Mouse (Mus musculus) lung, adult 2 months (tissue): ENCODE data around the gene Foxi3. TPM values are rescaled to one million over a fixed set of nuclear protein-coding genes. Genes with fewer than 3 reads are reported as not detected.

ENCODE experiments used
- DNase-seq: peaks from one replicate; pipeline ENCODE4 v3.0.0; 2022
- H3K4me1 ChIP-seq: fragments of 200-500 bp; 2 replicates; pipeline ENCODE4 v1.6.1; 2011; ENCODE audit warnings: low read length; ENCODE audit not compliant: control insufficient read depth, insufficient read depth
- H3K4me3 ChIP-seq: fragments of 200-500 bp; replicated peaks from 2 replicates; pipeline ENCODE3; 2011; ENCODE audit warnings: low read depth, mild to moderate bottlenecking, control low read depth, low read length; ENCODE audit errors: extremely low read depth
- CTCF ChIP-seq: fragments of 200-500 bp; IDR thresholded peaks from 2 replicates; pipeline ENCODE4 v1.5.1; 2011; ENCODE audit warnings: mild to moderate bottlenecking, low read length, control low read depth; ENCODE audit not compliant: insufficient read depth
- POLR2A ChIP-seq: fragments of 200-500 bp; IDR thresholded peaks from 2 replicates; pipeline ENCODE4 v1.6.1; 2011; ENCODE audit warnings: low read depth, mild to moderate bottlenecking, control low read depth, low read length, borderline replicate concordance; ENCODE audit errors: extremely low read depth
- WGBS: fragments of 180-500 bp; shearing (Covaris S2); methylation state at CpG from one replicate; pipeline ENCODE4 v1.1.7; 2018; 5-methylcytosine and 5-hydroxymethylcytosine counted together
- polyA plus RNA-seq: library from polyadenylated mRNA; depleted of rRNA; stranded (reverse); fragments of >200 nt; gene quantifications from 2 replicates; pipeline ENCODE4 v1.2.3, GENCODE M21; 2012

The Foxi3 gene
- polyA plus RNA-seq, 1 experiment = not detected

DNA sequence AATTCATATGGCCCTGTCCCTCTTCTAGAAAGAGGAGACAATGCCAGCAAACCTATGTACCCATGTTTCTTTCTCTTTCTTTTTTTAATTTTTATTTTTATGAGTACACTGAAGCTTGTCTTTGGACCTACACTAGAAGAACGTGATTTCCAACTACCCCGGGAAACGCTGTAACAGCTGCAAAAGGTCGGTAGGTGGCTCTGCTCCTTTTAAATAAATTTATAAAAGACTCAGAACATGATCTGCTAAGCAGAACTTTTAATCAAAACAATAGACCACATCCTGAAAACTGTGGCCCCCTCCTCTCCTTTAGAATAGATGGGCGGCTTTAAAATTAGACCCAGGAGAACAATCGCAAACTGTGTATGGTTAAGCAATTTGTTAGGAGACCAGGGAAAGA, 2.3 kb upstream of the Foxi3 start:
- TF ChIP-seq CTCF (no peak), POLR2A (no peak)

DNA sequence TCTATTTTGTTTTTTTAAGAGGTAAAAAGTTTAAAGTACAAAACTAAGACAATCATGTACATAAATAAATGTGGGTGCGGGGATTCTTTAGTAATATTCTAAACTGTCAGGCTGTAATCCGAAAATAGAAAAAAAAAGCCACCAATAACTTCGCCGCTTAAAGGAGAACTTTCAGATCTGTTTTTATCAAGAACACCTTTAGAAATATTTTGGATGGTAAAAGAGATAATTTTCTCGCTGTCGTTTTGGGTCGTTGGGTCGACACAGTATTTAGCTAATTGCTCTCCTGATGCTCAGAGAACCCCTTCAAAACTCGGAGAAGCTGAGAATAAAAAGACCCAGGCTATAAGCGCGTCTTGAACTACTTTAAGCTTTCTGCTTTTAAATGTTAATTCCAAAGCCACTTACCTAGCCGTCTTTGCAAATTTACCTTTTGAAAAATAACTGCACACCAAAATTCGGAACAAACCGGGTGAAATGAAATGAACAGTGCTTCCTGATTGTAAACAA, 985 bp upstream of the Foxi3 start:
- H3K4me3 ChIP-seq = no peak overlapping the region
- DNase-seq = no peak
- no peaks in the 10 kb centered on the region; the same call in 1 of the 2 replicates for H3K4me1 ChIP-seq
- TF ChIP-seq CTCF (no peak), POLR2A (no peak)
- 7% methylated on average over 14 of the region's 14 CpGs for WGBS

More for the DNA sequence above, 2.3 kb upstream of the Foxi3 start:
- Histone ChIP-seq H3K4me3 (no peak overlapping the region), H3K4me1 (no peaks in the 10 kb centered on the region; the same call in 1 of the 2 replicates)
- DNase-seq = no peak
- WGBS = 11% methylated on average over 6 of the region's 6 CpGs

DNA sequence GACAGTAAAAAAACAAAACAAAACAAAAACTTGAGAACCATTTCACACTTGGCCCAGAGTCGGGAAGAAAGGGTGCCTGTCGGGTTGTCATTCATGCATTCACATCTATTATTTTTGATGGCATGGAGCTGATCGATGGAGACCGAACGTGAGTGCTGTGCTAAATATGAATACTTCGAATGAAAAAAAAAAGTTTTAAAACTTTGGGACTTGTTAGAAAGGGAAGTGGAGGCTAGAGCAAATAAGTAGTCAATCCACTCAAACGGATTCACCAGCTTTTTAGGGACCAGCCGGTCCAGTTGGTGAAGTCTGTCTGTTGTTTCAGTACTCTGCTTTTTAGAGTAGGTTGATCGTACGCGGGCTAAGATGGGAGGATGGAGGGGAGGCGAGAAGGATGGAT, 490 bp upstream of the Foxi3 start:
- 5% methylated on average over 12 of the region's 12 CpGs for WGBS
- no peak for TF ChIP-seq POLR2A
- TF ChIP-seq CTCF = no peak
- H3K4me1 ChIP-seq = no peaks in the 10 kb centered on the region; the same call in 1 of the 2 replicates
- H3K4me3 ChIP-seq = no peak overlapping the region
- DNase-seq = no peak

DNA sequence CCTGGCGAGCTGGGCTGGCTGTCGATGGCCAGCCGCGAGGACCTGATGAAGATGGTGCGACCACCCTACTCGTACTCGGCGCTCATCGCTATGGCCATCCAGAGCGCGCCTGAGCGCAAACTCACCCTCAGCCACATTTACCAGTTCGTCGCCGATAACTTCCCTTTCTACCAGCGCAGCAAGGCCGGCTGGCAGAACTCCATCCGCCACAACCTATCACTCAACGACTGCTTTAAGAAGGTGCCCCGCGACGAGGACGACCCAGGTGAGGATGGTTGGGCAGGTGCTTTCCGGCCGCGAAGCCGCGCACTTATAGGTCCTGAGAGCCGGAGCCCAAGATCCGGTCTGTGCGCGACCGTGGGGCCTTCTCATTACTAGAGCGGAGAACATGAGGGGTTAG, 605 bp downstream of the Foxi3 start:
- WGBS = 2% methylated on average over 34 of the region's 34 CpGs
- Histone ChIP-seq H3K4me1 (no peaks in the 10 kb centered on the region; the same call in 1 of the 2 replicates), H3K4me3 (no peak overlapping the region)
- TF ChIP-seq CTCF (no peak), POLR2A (no peak)
- DNase-seq = peak; percentile 5

DNA sequence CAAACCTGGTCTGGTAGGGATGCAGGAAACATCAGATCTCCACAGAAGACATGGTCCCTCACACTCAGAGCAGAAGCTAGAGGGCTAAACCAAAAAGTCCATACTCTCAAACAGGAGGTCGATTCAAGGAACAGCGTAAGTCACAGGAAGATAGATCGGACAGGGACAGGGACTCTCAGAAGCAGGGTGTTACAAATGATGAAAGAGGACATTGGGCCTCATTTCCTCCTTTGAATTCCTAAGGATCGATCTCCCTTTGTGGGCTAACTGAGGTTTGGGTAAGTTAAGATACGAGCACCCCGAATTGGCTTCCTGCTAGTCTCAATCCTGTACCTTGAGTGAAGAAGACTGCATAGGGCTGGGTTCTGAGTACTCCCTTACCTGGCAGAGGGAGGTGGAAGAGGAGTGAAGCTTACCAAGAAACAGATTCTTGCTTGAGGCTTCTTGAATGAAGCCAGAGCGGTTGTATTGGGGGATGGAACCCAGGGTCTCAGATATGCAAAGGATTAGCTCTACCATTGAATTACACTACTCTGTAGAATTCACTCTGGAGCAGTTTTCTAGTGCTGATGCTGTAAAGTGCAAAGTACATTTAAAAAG, 1.1 kb downstream of the Foxi3 start:
- DNase-seq = no peak
- 19% methylated on average over 7 of the region's 7 CpGs for WGBS
- Histone ChIP-seq H3K4me3 (no peak overlapping the region), H3K4me1 (no peaks in the 10 kb centered on the region; the same call in 1 of the 2 replicates)
- TF ChIP-seq CTCF (no peak), POLR2A (no peak)

DNA sequence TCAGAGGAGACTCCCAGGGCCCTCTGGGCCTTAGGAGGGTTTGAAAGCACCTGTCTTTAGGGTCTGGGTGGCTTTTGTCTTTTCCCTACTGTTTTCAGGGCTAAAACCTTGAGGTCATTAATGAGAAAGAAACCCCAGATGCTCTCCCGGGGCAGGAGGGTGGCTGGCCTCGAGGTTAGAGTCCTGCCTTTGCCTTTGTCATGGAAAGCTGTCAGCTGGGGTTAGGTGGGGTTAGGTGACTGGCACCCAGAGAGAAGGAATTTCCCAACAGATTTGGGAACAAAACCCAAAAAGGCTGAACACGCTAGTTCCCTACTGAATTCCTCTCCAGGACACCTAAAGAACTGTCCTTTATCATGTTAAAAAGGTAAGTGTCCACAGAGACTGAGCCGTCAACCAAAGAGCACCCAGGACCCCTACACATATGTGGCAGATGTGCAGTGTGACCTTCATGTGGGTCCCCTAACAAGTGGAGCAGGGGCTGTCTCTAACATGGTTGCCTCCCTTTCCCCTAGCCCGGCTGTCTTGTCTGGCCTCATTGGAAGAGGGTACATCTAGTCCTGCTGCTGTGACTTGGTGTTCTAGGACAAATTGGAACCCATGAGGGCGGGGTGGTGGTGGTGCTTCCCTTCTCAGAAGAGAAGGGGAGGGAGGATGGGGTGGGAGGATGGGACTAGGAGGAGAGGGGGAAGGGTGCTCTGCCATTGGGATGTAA, 7.9 kb downstream of the Foxi3 start:
- no peak for DNase-seq
- no peak for TF ChIP-seq CTCF
- TF ChIP-seq POLR2A = no peak
- 55% methylated on average over 6 of the region's 6 CpGs for WGBS

DNA sequence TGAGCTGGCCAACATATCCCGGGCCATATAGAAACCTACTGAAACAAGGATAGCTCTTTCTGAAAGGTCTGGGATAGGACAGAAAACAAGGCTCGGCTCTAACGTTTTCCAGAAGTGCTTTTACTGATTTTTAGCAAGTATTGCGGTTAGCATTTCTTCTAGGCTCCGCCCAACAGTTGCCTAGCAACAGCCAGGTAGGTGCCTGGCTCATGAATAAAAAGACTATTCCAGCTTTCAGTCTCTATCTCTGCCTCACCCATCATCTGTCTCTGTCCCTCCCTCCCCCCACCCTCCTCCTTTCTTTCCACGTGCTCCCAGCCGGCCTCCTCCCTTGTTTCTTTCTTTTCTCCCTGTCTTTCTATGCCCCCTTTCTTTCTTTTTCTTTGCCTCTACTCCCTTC, 9.4 kb downstream of the Foxi3 start:
- WGBS = 27% methylated on average over 7 of the region's 7 CpGs
- TF ChIP-seq POLR2A (no peak), CTCF (no peak)
- DNase-seq = no peak
- Histone ChIP-seq H3K4me3 (no peak overlapping the region), H3K4me1 (no peaks in the 10 kb centered on the region)

More for the DNA sequence above, 7.9 kb downstream of the Foxi3 start:
- no peak overlapping the region for H3K4me3 ChIP-seq
- no peaks in the 10 kb centered on the region for H3K4me1 ChIP-seq

DNA sequence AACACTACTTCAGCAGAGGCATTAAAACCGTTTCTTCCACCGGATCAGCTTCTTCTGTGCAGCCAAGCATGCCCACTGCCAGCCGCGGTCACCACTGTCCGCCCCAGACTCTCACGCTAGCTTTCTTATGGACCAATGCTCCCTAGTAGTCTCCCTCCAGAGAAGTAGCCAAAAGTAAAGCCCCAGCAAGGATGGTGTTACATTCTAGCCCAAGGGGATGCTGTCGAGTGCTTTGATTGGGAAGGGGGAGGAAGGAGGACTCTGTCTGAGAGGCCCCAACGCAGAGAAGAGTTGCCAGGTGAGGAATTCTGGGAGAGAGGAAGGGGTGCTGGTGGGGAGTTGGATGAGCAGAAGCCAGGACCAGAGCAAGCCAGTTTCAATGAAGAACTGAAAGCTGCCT, 11.1 kb downstream of the Foxi3 start:
- WGBS = 5% methylated on average over 8 of the region's 8 CpGs
- TF ChIP-seq CTCF (no peak), POLR2A (no peak)
- DNase-seq = no peak
- Histone ChIP-seq H3K4me1 (no peaks in the 10 kb centered on the region), H3K4me3 (no peak overlapping the region)

DNA sequence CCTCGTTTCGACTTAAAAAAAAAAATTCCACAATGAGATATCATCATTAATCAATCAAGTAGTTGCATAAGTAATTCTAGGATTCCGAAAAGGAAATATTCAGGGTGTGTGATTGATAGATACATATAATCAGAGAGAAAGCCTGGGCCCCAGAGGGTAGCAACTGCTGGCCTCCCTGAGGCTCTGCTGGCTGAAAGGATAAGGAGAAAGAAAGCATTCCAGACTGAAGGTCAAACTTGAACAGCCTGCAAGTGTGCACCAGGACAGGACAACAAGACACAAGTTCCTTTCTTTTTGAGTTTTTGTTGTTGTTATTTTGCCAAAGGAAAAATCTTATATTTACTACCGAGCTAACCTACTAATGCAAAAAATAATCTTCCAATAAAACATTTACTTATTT, 12.0 kb downstream of the Foxi3 start:
- TF ChIP-seq POLR2A (no peak), CTCF (no peak)
- Histone ChIP-seq H3K4me3 (no peak overlapping the region), H3K4me1 (no peaks in the 10 kb centered on the region)
- 63% methylated on average over 4 of the region's 4 CpGs for WGBS
- no peak for DNase-seq

DNA sequence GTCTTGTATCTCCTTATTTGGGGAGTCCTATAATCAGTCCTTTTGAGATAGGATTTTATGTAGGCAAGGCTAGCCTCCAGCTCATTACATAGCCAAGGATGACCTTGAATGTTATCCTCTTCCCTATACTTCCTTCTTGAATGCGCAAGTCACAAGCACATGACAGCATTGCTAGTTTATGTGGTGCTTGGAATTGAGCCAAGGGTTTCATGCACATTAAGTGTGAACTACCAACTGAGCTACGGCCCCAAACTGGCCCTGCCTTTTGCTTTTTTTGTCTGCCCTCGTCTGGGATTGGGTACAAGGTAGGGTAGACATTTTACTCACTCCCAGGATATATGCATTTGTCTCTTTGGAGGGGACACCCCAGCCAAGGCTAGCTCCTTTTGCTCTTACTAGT, 16.7 kb downstream of the Foxi3 start:
- DNase-seq = no peak
- H3K4me3 ChIP-seq = no peak overlapping the region
- TF ChIP-seq CTCF (no peak), POLR2A (no peak)

More for the DNA sequence above, 16.7 kb downstream of the Foxi3 start:
- no peaks in the 10 kb centered on the region for H3K4me1 ChIP-seq
- WGBS = 30% methylated on average over 3 of the region's 3 CpGs
